Mouse (Mus musculus) E14TG2a.4 (cell line): ENCODE measurements at regions not wholly inside any gene's neighbourhood (a gene's known extent, or its start where the extent isn't known, plus 50 kb on each side); places are given as distances from the start of the nearest gene placed in this dataset.

ENCODE experiments used
- CTCF ChIP-seq: conservative IDR thresholded peaks from 2 replicates; pipeline ENCODE4 v1.5.1; 2014; ENCODE audit warnings: low read length
- POU5F1 ChIP-seq: IDR thresholded peaks from 2 replicates; pipeline ENCODE4 v1.6.1; 2014; ENCODE audit warnings: low read length, borderline replicate concordance

DNA sequence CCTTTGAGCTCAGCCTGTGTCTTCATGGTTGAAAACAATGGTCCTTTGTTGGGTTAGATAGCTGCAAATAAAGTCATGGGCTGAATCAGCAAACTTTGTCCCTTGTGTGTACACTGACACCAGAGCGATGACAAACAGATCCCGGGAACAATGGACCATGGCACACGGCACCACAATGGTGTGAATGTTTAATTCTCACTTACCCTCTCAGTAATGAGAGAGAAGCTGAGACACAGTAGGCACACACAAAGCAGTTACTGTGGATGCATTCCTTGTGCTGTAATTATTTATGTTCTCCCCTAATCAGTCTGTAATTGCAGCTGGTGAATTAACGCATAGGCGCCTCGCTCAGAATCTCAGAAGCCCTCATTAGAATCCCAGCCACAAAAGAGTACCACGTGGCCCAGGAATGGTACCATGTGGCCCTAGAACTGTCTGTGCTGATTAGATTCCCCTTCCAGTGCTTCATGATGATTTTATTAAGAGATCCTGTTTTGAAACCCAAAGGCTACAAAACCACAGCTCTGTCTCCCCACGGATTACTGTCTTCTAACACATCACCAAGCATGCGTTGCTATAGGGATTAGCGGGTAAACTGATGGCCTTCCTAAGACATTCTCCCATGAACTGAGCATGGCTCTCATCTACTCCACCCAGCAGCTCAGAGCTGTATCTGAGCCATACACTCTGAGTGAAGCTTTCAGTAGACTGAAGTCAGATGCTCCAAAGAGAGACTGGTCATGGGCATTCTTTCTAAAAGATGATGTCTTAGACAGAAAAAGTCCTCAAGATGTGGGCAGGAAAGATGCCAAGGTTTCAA lies 250.8 kb downstream of the Wdr11 start:
- TF ChIP-seq CTCF (no peak), POU5F1 (no peak)
